Mouse (Mus musculus) intestine, postnatal 0 days (tissue): ENCODE measurements around the gene Colgalt1. TPM values are rescaled to one million over a fixed set of nuclear protein-coding genes. Genes with fewer than 3 reads are reported as not detected.

Experiments used
- ATAC-seq: fragments of 200-750 bp; cut with Nextera tagmentation; 2 replicates; pipeline ENCODE4 v1.8.0; 2017; ENCODE audit warnings: mild to moderate bottlenecking, moderate TSS enrichment, moderate library complexity
- H3K27ac ChIP-seq: fragments of 300-500 bp; sonication (generic); 2 replicates; pipeline ENCODE4 v1.5.1; 2014; ENCODE audit warnings: mild to moderate bottlenecking, low read depth, low read length, moderate library complexity
- H3K27me3 ChIP-seq: fragments of 300-500 bp; sonication (generic); replicated peaks from 2 replicates; pipeline ENCODE4 v1.6.1; 2014; ENCODE audit warnings: low read length, mixed read lengths; ENCODE audit not compliant: control insufficient read depth, insufficient read depth
- H3K36me3 ChIP-seq: fragments of 300-500 bp; sonication (generic); 2 replicates; pipeline ENCODE4 v1.6.1; 2014; ENCODE audit warnings: mild to moderate bottlenecking, moderate library complexity; ENCODE audit not compliant: control insufficient read depth, insufficient read depth
- H3K4me1 ChIP-seq: fragments of 300-500 bp; sonication (generic); replicated peaks from 2 replicates; pipeline ENCODE4 v1.6.1; 2014; ENCODE audit warnings: antibody characterized with exemption, low read length, mixed read lengths; ENCODE audit not compliant: control insufficient read depth, insufficient read depth
- H3K4me2 ChIP-seq: fragments of 300-500 bp; sonication (generic); replicated peaks from 2 replicates; pipeline ENCODE4 v1.6.1; 2014; ENCODE audit warnings: low read depth, mild to moderate bottlenecking, moderate library complexity
- H3K4me3 ChIP-seq: fragments of 300-500 bp; sonication (generic); 2 replicates; pipeline ENCODE4 v1.5.1; 2014; ENCODE audit warnings: low read depth, low read length
- H3K9ac ChIP-seq: fragments of 300-500 bp; sonication (generic); 2 replicates; pipeline ENCODE4 v1.6.1; 2014; ENCODE audit warnings: mild to moderate bottlenecking, low read depth, low read length
- H3K9me3 ChIP-seq: fragments of 300-500 bp; sonication (generic); 2 replicates; pipeline ENCODE4 v1.6.1; 2016; ENCODE audit warnings: mixed run types; ENCODE audit not compliant: control insufficient read depth
- CTCF ChIP-seq: sonication (generic); IDR thresholded peaks from 2 replicates; pipeline ENCODE4 v1.5.1; 2016; ENCODE audit warnings: low read depth, mild to moderate bottlenecking, control low read depth, antibody characterized with exemption, moderate library complexity
- WGBS: fragments of 180-500 bp; shearing (Covaris S2); extraction: QIAGEN DNeasy Blood & Tissue Kit; methylation state at CpG from one replicate; pipeline ENCODE4 v1.1.7; 2014; 5-methylcytosine and 5-hydroxymethylcytosine counted together
- polyA plus RNA-seq: library from polyadenylated mRNA; unstranded; fragments of >200 nt; fragmentation: Nextera tagmentation; extraction: Ambion mirVana; gene quantifications from 2 replicates; pipeline ENCODE4 v1.2.1, GENCODE M21; 2015

Gene Colgalt1
- polyA plus RNA-seq, 1 experiment from 2014 or later = 44.5 TPM

DNA sequence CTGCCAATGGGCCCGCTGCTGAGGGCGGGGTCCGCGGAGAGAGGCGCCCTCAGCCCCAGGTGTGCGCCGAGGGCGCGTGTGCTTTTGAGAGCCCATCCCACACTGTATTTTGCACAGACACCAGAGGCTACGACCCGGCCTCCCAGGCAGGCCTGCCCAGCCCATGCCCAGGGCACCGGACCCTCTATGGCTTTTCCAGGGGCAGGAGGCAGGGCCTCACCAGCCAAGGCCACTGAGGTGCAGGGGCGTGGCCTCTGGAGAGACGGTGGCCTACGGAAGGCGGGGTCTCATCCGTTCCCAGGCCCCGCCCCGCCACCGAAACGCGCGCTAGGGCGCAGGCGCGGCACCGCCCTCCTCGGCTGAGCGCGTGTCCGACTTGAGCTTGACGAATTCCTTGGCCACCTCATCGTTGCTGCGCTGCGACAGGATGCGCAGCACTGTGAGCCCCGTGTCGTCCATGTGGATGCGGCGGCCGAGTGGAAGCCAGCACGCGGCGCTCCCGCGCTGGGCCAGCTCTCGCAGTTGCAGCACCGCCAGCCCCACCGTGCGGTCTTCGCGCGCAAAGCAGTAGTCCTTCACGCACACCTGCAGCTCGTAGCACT lies 18.4 kb downstream of the Colgalt1 start:
- Histone ChIP-seq H3K4me2 (peak overlapping the region; percentile 98), H3K4me1 (peaks cover 17% of the 10 kb centered on the region), H3K27me3 (peaks cover 19% of the 10 kb centered on the region), H3K27ac (peak overlapping the region; percentile 28; the same call in 1 of the 2 replicates), H3K36me3 (peaks cover 12% of the 10 kb centered on the region), H3K9ac (peak overlapping the region; percentile 60), H3K4me3 (peak overlapping the region; percentile 49), H3K9me3 (no peaks in the 10 kb centered on the region)
- ATAC-seq = peak; percentile 81
- TF ChIP-seq CTCF = peak; percentile 73
- under 1% methylated on average over 54 of the region's 55 CpGs for WGBS

DNA sequence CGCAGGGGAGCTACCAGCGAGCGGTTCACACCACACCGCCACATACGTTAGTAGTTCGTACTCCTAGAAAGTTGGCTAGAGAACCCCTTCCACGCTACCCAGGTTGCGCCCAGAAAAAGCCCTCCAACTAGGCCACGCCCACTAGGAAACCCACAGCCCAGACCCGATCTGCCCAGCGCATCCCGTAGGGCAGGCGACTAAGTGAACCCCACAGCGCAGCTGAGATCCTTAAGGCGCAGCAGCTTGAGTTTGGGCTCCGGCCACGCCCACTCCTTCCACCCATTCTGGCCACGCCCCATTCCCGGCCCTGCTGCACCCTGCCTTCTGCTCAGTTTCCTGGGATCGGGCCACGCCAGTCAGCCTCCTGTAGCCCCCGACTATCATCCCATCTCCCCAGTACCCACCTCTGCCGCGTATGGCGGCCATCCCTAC lies 19.0 kb downstream of the Colgalt1 start:
- peaks cover 6% of the 10 kb centered on the region for H3K36me3 ChIP-seq
- no peak for TF ChIP-seq CTCF
- peak; percentile 9; the same call in 1 of the 2 replicates for ATAC-seq
- no peak overlapping the region for H3K9ac ChIP-seq
- peak overlapping the region; percentile 98 for H3K4me2 ChIP-seq
- 6% methylated on average over 25 of the region's 25 CpGs for WGBS
- peaks cover 19% of the 10 kb centered on the region for H3K27me3 ChIP-seq
- peak overlapping the region; percentile 49 for H3K4me3 ChIP-seq
- H3K27ac ChIP-seq = no peak overlapping the region
- no peaks in the 10 kb centered on the region for H3K9me3 ChIP-seq
- peaks cover 17% of the 10 kb centered on the region for H3K4me1 ChIP-seq

DNA sequence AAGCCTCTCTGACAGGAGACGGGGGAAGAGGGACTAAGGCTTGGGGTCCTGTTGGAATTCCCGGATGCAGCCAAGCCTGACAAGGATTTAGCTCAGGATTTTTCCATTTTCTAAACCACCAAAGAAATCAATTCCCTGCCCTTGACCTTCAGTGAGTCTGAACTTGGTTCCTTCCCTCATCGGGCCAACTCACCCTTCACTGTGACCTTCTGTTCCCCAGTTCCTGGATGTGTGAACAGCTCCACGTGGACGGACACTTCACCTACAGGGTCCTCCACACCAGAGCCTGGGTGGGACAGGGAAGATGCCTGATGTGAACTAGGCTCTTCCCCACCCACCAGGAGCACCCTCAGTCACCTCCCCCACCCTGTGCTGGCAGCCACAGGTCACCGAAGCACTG lies 20.0 kb downstream of the Colgalt1 start:
- Histone ChIP-seq H3K27ac (no peak overlapping the region), H3K36me3 (no peaks in the 10 kb centered on the region; the same call in 1 of the 2 replicates), H3K4me1 (peaks cover 17% of the 10 kb centered on the region), H3K4me3 (no peak overlapping the region), H3K9ac (no peak overlapping the region), H3K27me3 (peaks cover 19% of the 10 kb centered on the region), H3K9me3 (no peaks in the 10 kb centered on the region), H3K4me2 (no peak overlapping the region)
- WGBS = 89% methylated on average over 6 of the region's 6 CpGs
- no peak for TF ChIP-seq CTCF
- ATAC-seq = no peak

DNA sequence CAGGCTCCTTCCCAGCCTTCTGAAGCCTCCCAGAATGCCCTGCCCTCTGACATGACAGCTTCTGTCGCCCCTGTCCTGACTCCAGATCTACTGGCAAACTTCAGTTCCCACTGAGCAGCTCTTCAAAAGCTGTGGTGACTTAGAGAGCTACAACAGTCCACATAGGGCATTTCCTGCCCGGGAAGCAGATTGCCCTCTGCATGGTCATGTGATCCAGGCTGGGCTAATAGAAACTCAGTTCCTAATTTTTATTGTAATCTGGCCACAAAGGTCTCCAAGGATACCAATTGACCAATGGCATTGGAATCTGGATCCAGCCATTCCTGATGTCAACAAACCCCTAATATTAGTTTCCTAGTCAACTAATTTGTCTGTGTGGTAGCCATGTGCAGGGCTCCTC lies 21.1 kb downstream of the Colgalt1 start:
- WGBS = 40% methylated on average over 2 of the region's 2 CpGs
- ATAC-seq = no peak
- Histone ChIP-seq H3K4me2 (no peak overlapping the region), H3K4me3 (no peak overlapping the region), H3K4me1 (peaks cover 17% of the 10 kb centered on the region), H3K36me3 (no peaks in the 10 kb centered on the region), H3K27me3 (peaks cover 19% of the 10 kb centered on the region), H3K9ac (no peak overlapping the region), H3K27ac (no peak overlapping the region), H3K9me3 (no peaks in the 10 kb centered on the region)
- no peak for TF ChIP-seq CTCF

DNA sequence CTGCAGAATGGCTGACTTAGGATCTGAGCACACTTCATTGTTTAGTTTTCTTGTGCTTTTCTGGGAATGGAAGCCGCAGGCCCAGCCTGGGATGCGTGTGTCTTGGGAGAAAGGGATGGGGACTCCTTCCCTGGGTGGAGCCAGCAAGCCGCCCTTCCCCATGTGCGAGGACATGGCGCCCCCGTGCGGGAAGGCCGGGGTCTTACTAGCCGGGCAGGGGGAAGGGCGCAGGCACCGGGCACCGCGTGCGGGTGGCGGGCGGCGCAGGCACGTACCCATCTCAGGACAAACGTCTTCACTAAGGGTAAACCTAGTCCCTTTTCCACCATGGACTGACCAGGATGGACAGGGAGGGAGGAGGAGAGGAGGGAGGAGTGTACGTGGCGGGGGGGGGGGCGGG lies 22.4 kb downstream of the Colgalt1 start:
- no peak overlapping the region for H3K27ac ChIP-seq
- peak; percentile 73 for TF ChIP-seq CTCF
- ATAC-seq = no peak
- WGBS = 22% methylated on average over 19 of the region's 22 CpGs
- peaks cover 19% of the 10 kb centered on the region for H3K27me3 ChIP-seq
- no peaks in the 10 kb centered on the region for H3K9me3 ChIP-seq
- H3K4me1 ChIP-seq = peaks cover 14% of the 10 kb centered on the region
- peak overlapping the region; percentile 49 for H3K4me2 ChIP-seq
- no peak overlapping the region for H3K4me3 ChIP-seq
- H3K36me3 ChIP-seq = no peaks in the 10 kb centered on the region
- H3K9ac ChIP-seq = no peak overlapping the region

DNA sequence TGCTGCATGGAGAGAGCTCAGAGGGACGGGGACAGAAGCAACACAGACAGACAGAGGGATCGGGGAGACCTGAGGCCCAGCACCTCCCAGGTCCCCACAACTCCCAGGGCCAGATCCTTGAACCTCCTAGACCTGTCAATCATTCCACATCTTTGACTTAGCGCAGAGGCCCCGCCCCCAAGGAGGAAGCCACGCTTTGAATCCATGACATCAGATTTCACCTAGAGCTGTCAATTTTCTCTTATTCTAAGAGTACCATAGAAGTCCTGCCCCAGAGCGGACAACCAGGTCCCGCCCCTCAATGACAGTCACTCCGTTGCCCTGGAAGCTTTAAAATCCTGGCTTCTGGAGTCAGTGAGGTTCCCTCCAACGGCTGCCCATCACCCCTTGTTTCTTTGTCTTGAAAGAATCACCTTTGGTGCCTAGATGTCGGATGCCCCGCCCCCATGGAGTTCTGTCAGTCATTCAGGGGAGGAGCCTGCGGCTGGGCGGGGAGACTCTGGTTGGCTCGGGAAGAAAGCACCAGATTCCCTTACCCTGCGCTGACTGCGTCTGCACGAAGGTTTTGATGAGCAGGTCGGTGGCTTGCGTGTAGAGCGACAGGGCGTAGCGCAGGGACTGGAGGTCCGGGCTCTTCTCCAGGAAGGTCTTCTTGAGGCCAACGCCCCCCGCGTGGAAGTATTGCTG lies 23.3 kb downstream of the Colgalt1 start:
- TF ChIP-seq CTCF = no peak
- H3K27ac ChIP-seq = no peak overlapping the region
- WGBS = 2% methylated on average over 26 of the region's 26 CpGs
- no peaks in the 10 kb centered on the region for H3K36me3 ChIP-seq
- H3K4me3 ChIP-seq = no peak overlapping the region
- H3K9ac ChIP-seq = no peak overlapping the region
- H3K27me3 ChIP-seq = peaks cover 19% of the 10 kb centered on the region
- peak; percentile 25; the same call in 1 of the 2 replicates for ATAC-seq
- no peaks in the 10 kb centered on the region for H3K9me3 ChIP-seq
- H3K4me1 ChIP-seq = peaks cover 10% of the 10 kb centered on the region
- peak overlapping the region; percentile 49 for H3K4me2 ChIP-seq
